Mouse (Mus musculus) limb, embryonic 10.5 days (tissue): ENCODE measurements around the gene Gse1. TPM values are rescaled to one million over a fixed set of nuclear protein-coding genes. Genes with fewer than 3 reads are reported as not detected.

Source experiments
- DNase-seq: peaks from one replicate; pipeline ENCODE4 v3.0.0-alpha.2; 2017; ENCODE audit warnings: low spot score
- H3K27ac ChIP-seq: fragments of 300-500 bp; sonication (generic); 2 replicates; pipeline ENCODE4 v1.5.1; 2016; ENCODE audit warnings: mild to moderate bottlenecking
- H3K27me3 ChIP-seq: fragments of 300-500 bp; sonication (generic); 2 replicates; pipeline ENCODE4 v1.6.1; 2016; ENCODE audit warnings: low read depth, mild to moderate bottlenecking; ENCODE audit not compliant: poor library complexity, severe bottlenecking
- H3K36me3 ChIP-seq: fragments of 300-500 bp; sonication (generic); 2 replicates; pipeline ENCODE4 v1.6.1; 2016; ENCODE audit warnings: mild to moderate bottlenecking, moderate library complexity
- H3K4me1 ChIP-seq: fragments of 300-500 bp; sonication (generic); 2 replicates; pipeline ENCODE4 v1.6.1; 2016
- H3K4me3 ChIP-seq: fragments of 300-500 bp; sonication (generic); 2 replicates; pipeline ENCODE4 v1.5.1; 2016; ENCODE audit warnings: mild to moderate bottlenecking, moderate library complexity
- H3K9me3 ChIP-seq: fragments of 300-500 bp; sonication (generic); replicated peaks from 2 replicates; pipeline ENCODE4 v1.6.1; 2016; ENCODE audit warnings: mild to moderate bottlenecking
- WGBS: fragments of 180-500 bp; shearing (Covaris S2); methylation state at CpG from one replicate; pipeline ENCODE4 v1.1.7; 2016; 5-methylcytosine and 5-hydroxymethylcytosine counted together
- polyA plus RNA-seq: library from polyadenylated mRNA; unstranded; fragments of >200 nt; fragmentation: Nextera tagmentation; extraction: Ambion mirVana; gene quantifications from 2 replicates; pipeline ENCODE4 v1.2.1, GENCODE M21; 2016

The Gse1 gene
- polyA plus RNA-seq, 1 experiment from 2014 or later: 6.7 TPM

- Histone ChIP-seq H3K4me3 (no peak overlapping the region), H3K9me3 (no peaks in the 10 kb centered on the region), H3K27me3 (peaks cover 13% of the 10 kb centered on the region; the same call in 1 of the 2 replicates), H3K27ac (peak overlapping the region; percentile 57), H3K4me1 (peaks cover 94% of the 10 kb centered on the region), H3K36me3 (no peaks in the 10 kb centered on the region)
- peak; percentile 68 for DNase-seq
- 36% methylated on average over 21 of the region's 21 CpGs for WGBS
Observed at GRCm38 (mm10) chr8:120288122-120288908, 60.1 kb downstream of the Gse1 start.

GRCm38 (mm10) chr8:120289191-120289590 is 60.9 kb downstream of the Gse1 start:
- Histone ChIP-seq H3K4me1 (peaks cover 94% of the 10 kb centered on the region), H3K36me3 (no peaks in the 10 kb centered on the region), H3K4me3 (no peak overlapping the region), H3K27me3 (peaks cover 13% of the 10 kb centered on the region; the same call in 1 of the 2 replicates), H3K27ac (peak overlapping the region; percentile 57), H3K9me3 (no peaks in the 10 kb centered on the region)
- WGBS: 82% methylated on average over 7 of the region's 7 CpGs
- DNase-seq: no peak

GRCm38 (mm10) chr8:120289698-120290181 is 61.5 kb downstream of the Gse1 start:
- Histone ChIP-seq H3K9me3 (no peaks in the 10 kb centered on the region), H3K27ac (peak overlapping the region; percentile 57)
- 28% methylated on average over 10 of the region's 10 CpGs for WGBS

GRCm38 (mm10) chr8:120290614-120291013 is 62.4 kb downstream of the Gse1 start:
- WGBS: 82% methylated on average over 15 of the region's 15 CpGs
- DNase-seq: no peak
- Histone ChIP-seq H3K4me1 (peaks cover 94% of the 10 kb centered on the region), H3K9me3 (no peaks in the 10 kb centered on the region), H3K4me3 (no peak overlapping the region), H3K36me3 (no peaks in the 10 kb centered on the region), H3K27me3 (peaks cover 13% of the 10 kb centered on the region; the same call in 1 of the 2 replicates), H3K27ac (peak overlapping the region; percentile 73)

More at GRCm38 (mm10) chr8:120289698-120290181, 61.5 kb downstream of the Gse1 start:
- Histone ChIP-seq H3K4me1 (peaks cover 94% of the 10 kb centered on the region), H3K27me3 (peaks cover 13% of the 10 kb centered on the region; the same call in 1 of the 2 replicates), H3K36me3 (no peaks in the 10 kb centered on the region), H3K4me3 (no peak overlapping the region)
- DNase-seq: peak; percentile 46

GRCm38 (mm10) chr8:120291650-120292049 is 63.4 kb downstream of the Gse1 start:
- peak overlapping the region; percentile 86 for H3K27ac ChIP-seq
- no peaks in the 10 kb centered on the region for H3K36me3 ChIP-seq
- peaks cover 94% of the 10 kb centered on the region for H3K4me1 ChIP-seq
- DNase-seq: no peak
- 85% methylated on average over 9 of the region's 9 CpGs for WGBS
- H3K4me3 ChIP-seq: no peak overlapping the region
- H3K27me3 ChIP-seq: peaks cover 9% of the 10 kb centered on the region; the same call in 1 of the 2 replicates
- H3K9me3 ChIP-seq: no peaks in the 10 kb centered on the region

GRCm38 (mm10) chr8:120292316-120293107 is 64.3 kb downstream of the Gse1 start:
- H3K36me3 ChIP-seq: no peaks in the 10 kb centered on the region
- H3K4me1 ChIP-seq: peaks cover 100% of the 10 kb centered on the region
- H3K27me3 ChIP-seq: peaks cover 9% of the 10 kb centered on the region; the same call in 1 of the 2 replicates
- 72% methylated on average over 8 of the region's 8 CpGs for WGBS
- H3K4me3 ChIP-seq: 0 out of 2 replicates have a peak overlapping the region, but pooled peaks have one; percentile 12
- no peak for DNase-seq
- no peaks in the 10 kb centered on the region for H3K9me3 ChIP-seq
- peak overlapping the region; percentile 86 for H3K27ac ChIP-seq

GRCm38 (mm10) chr8:120293421-120294357 is 65.4 kb downstream of the Gse1 start:
- H3K27ac ChIP-seq: peak overlapping the region; percentile 86
- peak overlapping the region; percentile 4; the same call in 1 of the 2 replicates for H3K4me3 ChIP-seq
- DNase-seq: peak; percentile 41
- H3K9me3 ChIP-seq: no peaks in the 10 kb centered on the region
- 28% methylated on average over 18 of the region's 18 CpGs for WGBS
- peaks cover 9% of the 10 kb centered on the region; the same call in 1 of the 2 replicates for H3K27me3 ChIP-seq
- peaks cover 100% of the 10 kb centered on the region for H3K4me1 ChIP-seq
- no peaks in the 10 kb centered on the region for H3K36me3 ChIP-seq

- Histone ChIP-seq H3K4me3 (peak overlapping the region; percentile 38), H3K27ac (peak overlapping the region; percentile 86), H3K36me3 (no peaks in the 10 kb centered on the region), H3K9me3 (no peaks in the 10 kb centered on the region), H3K4me1 (peaks cover 97% of the 10 kb centered on the region), H3K27me3 (peaks cover 9% of the 10 kb centered on the region; the same call in 1 of the 2 replicates)
- no peak for DNase-seq
- WGBS: 19% methylated on average over 17 of the region's 17 CpGs
Observed at GRCm38 (mm10) chr8:120294982-120295870, 67.0 kb downstream of the Gse1 start.

- no peaks in the 10 kb centered on the region for H3K9me3 ChIP-seq
- peaks cover 93% of the 10 kb centered on the region for H3K4me1 ChIP-seq
- no peak for DNase-seq
- H3K27me3 ChIP-seq: peaks cover 9% of the 10 kb centered on the region; the same call in 1 of the 2 replicates
- WGBS: 11% methylated on average over 5 of the region's 5 CpGs
- H3K4me3 ChIP-seq: no peak overlapping the region
- H3K36me3 ChIP-seq: no peaks in the 10 kb centered on the region
- peak overlapping the region; percentile 86 for H3K27ac ChIP-seq
Observed at GRCm38 (mm10) chr8:120297000-120297399, 68.7 kb downstream of the Gse1 start.

- H3K4me1 ChIP-seq: peaks cover 93% of the 10 kb centered on the region
- WGBS: 27% methylated on average over 22 of the region's 22 CpGs
- DNase-seq: peak; percentile 85
- 0 out of 2 replicates have a peak, but pooled peaks cover 3% of the 10 kb centered on the region for H3K27me3 ChIP-seq
- peak overlapping the region; percentile 90 for H3K27ac ChIP-seq
- no peaks in the 10 kb centered on the region for H3K36me3 ChIP-seq
- no peaks in the 10 kb centered on the region for H3K9me3 ChIP-seq
- peak overlapping the region; percentile 27 for H3K4me3 ChIP-seq
Observed at GRCm38 (mm10) chr8:120298601-120299532, 70.6 kb downstream of the Gse1 start.
